21 mouse cellular contexts compared by ENCODE assay signal in the genomic region with DNA sequence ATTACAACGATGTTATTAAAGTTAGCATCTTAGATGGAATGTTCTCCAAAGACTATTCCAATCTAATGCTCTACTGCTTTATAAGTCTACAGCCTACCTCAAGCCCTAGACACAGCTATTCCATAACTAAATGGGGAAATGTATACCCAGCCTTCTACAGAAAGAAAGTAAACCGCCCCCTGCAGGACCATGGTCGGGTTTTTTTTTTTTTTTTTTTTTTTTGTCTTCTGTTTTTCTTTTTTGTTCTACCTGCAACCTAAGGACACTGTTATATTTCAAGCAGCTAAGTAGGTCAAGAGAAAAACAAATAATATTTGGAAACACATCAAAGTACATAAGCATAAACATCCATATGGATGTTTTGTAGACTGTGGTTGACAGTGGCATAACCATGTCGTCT.
A peak's percentile ranks its signal among the peaks of the same experiment; 100 is the strongest.
DNase-seq lines count a peak whose midpoint lies in the region; ATAC-seq and TF ChIP-seq lines count a peak whose summit lies in the region.
"Had no signal": no experiment of that assay in that cellular context is flagged by ENCODE, and none has a peak within 500 bp of the region (broad histone marks: within the 10 kb centered on the region; RNA-seq: fewer than 3 reads in every experiment).

No protein-coding gene starts in this region.

- no peaks in the 10 kb centered on the region for H3K27me3 ChIP-seq in forebrain, embryonic 15.5 days
- H3K27me3 ChIP-seq in forebrain, embryonic 12.5 days: no peaks in the 10 kb centered on the region
- H3K27me3 ChIP-seq: embryonic facial prominence, embryonic 13.5 days; embryonic facial prominence, embryonic 15.5 days had no signal

- in situ Hi-C loops in ES-E14 (cut with MboI; ENCODE audit: low sequenced_read_pairs in 2 of 2, unreplicated experiment in 2 of 2): no loop called here

- no peaks in the 10 kb centered on the region for H3K9me3 ChIP-seq in forebrain, embryonic 15.5 days
- no peaks in the 10 kb centered on the region for H3K9me3 ChIP-seq in forebrain, embryonic 12.5 days
- no peaks in the 10 kb centered on the region for H3K9me3 ChIP-seq in ES-E14 (ENCODE audit: control insufficient read depth, insufficient read depth, low read depth, low read length)
- H3K9me3 ChIP-seq: embryonic facial prominence, embryonic 13.5 days; embryonic facial prominence, embryonic 15.5 days; forebrain, embryonic 10.5 days had no signal

- H3K9ac ChIP-seq in forebrain, embryonic 15.5 days (replicated peaks): no peak overlapping the region
- H3K9ac ChIP-seq in forebrain, embryonic 12.5 days: no peak overlapping the region
- no peak overlapping the region for H3K9ac ChIP-seq in ES-E14 (ENCODE audit: insufficient read depth, low read depth, low read length, poor library complexity, severe bottlenecking)
- H3K9ac ChIP-seq: embryonic facial prominence, embryonic 13.5 days; embryonic facial prominence, embryonic 15.5 days had no signal

- H3K27ac ChIP-seq in forebrain, embryonic 15.5 days (replicated peaks): peak overlapping the region; percentile 62; the same call in 1 of the 2 replicates
- no peak overlapping the region for H3K27ac ChIP-seq in forebrain, embryonic 12.5 days
- no peak overlapping the region for H3K27ac ChIP-seq in ES-E14 (ENCODE audit: insufficient read depth, low read depth, low read length, poor library complexity, severe bottlenecking)
- H3K27ac ChIP-seq: embryonic facial prominence, embryonic 13.5 days; embryonic facial prominence, embryonic 15.5 days; forebrain, embryonic 10.5 days had no signal

- no peak overlapping the region for H3K4me2 ChIP-seq in forebrain, embryonic 15.5 days (replicated peaks)
- H3K4me2 ChIP-seq in forebrain, embryonic 12.5 days: no peak overlapping the region
- H3K4me2 ChIP-seq: embryonic facial prominence, embryonic 13.5 days; embryonic facial prominence, embryonic 15.5 days had no signal

- no peak for ATAC-seq in forebrain, embryonic 15.5 days (replicated peaks)
- no peak for ATAC-seq in forebrain, embryonic 12.5 days (ENCODE audit: low FRiP score)
- ATAC-seq: activated CD4-positive, CD25-positive, alpha-beta regulatory T cell, adult 4 months; Patski had no signal

- peaks cover 13% of the 10 kb centered on the region for H3K4me1 ChIP-seq in forebrain, embryonic 15.5 days
- H3K4me1 ChIP-seq in forebrain, embryonic 12.5 days: no peaks in the 10 kb centered on the region
- H3K4me1 ChIP-seq in ES-E14 (ENCODE audit: control insufficient read depth in 2 of 2, insufficient read depth in 2 of 2, low read length in 2 of 2, poor library complexity in 1 of 2): no peaks in the 10 kb centered on the region
- H3K4me1 ChIP-seq: embryonic facial prominence, embryonic 13.5 days; embryonic facial prominence, embryonic 15.5 days; forebrain, embryonic 10.5 days had no signal

- no peak overlapping the region for H3K4me3 ChIP-seq in forebrain, embryonic 15.5 days
- H3K4me3 ChIP-seq in forebrain, embryonic 12.5 days (replicated peaks): no peak overlapping the region
- H3K4me3 ChIP-seq in ES-E14 (ENCODE audit: insufficient read depth in 1 of 2, low read depth in 1 of 2, low read length in 2 of 2, poor library complexity in 1 of 2, severe bottlenecking in 1 of 2): no peak overlapping the region
- H3K4me3 ChIP-seq: embryonic facial prominence, embryonic 13.5 days; embryonic facial prominence, embryonic 15.5 days; erythroblast, embryonic 14.5 days; forebrain, embryonic 10.5 days had no signal

- no peaks in the 10 kb centered on the region for H3K36me3 ChIP-seq in forebrain, embryonic 15.5 days
- H3K36me3 ChIP-seq in forebrain, embryonic 12.5 days (replicated peaks): no peaks in the 10 kb centered on the region
- H3K36me3 ChIP-seq in ES-E14 (ENCODE audit: control insufficient read depth, insufficient read depth, low read length, poor library complexity, severe bottlenecking): no peaks in the 10 kb centered on the region
- H3K36me3 ChIP-seq: embryonic facial prominence, embryonic 13.5 days; embryonic facial prominence, embryonic 15.5 days; forebrain, embryonic 10.5 days had no signal

- no peak for DNase-seq in ES-E14 (ENCODE audit: low read depth, low spot score)
- DNase-seq in c-Kit-positive CD71-positive TER-119-positive erythroid progenitor cells, embryonic 14.5 days (ENCODE audit: low spot score): no peak
- no peak for DNase-seq in left cerebral cortex, adult 9 months (ENCODE audit: low spot score in 2 of 2)
- DNase-seq: adrenal gland, adult 8-10 months; adrenal gland, postnatal 14 days; adrenal gland, postnatal 36 days; cerebellum, adult 11 months; cerebellum, adult 18-20 months; cerebellum, adult 8-10 months; cerebellum, adult 9-11 months; cerebellum, postnatal 14 days; cerebellum, postnatal 36 days; embryo, embryonic 11 days had no signal

- 57% methylated on average over 4 of the region's 4 CpGs for WGBS in forebrain, embryonic 15.5 days
- WGBS in forebrain, embryonic 12.5 days: 78% methylated on average over 4 of the region's 4 CpGs

TF ChIP-seq in ES-E14, 5 proteins besides CTCF, POLR2A, EP300 and RAD21:
- TF ChIP-seq MAFK (IDR thresholded peaks at IDR 0.05; ENCODE audit: insufficient read depth, low read depth, low read length) (no peak), ZNF384 (IDR thresholded peaks at IDR 0.05; ENCODE audit: low read depth, low read length) (peak; percentile 76)
